Mouse (Mus musculus): ENCODE results near the gene Celf5.

Gene Celf5

GRCm38 (mm10) chr10:81482533-81482889, at the start of gene Celf5:
Celf5 (minus strand) TSS chr10:81482709.
- peak; percentile 47 for DNase-seq (ENCODE audit: low spot score)

- peak; percentile 77 for DNase-seq (ENCODE audit: low spot score)
Observed at GRCm38 (mm10) chr10:81526779-81527178, 44.3 kb upstream of the Celf5 start.

DNA sequence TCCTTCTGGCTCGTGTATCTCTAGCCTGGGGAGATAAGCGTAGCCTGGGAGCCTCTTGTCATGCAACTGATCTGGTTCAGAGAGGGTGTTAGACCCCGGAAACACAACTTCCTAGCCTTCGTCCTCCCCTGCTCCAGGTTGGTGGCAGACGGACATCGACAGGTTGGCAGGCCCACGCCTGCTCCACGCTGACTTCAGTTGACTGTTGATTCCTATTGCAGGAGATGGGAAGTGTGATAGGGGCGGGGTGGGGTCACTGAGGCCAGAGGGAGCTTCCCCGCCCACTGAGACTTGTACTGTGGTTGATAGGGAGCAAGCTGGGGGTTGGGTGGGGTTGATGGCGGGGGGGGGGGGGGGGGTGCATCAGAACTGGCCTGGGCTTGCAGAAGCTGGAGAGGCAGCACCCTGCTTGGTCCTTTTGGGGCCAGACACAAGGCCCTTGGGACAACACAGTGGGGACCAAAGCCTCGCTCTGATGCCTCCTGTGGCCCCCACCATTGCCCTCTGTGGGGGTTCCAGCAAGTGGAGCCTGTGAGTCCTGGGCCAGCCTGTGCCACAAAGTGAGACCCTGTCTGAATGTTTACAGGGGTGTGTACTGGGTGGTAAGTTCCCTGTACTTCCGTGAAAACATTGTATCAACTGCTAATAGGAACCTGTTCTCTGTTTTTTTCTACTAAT, 42.6 kb upstream of the Celf5 start:
- no peak for DNase-seq (ENCODE audit: low spot score)

GRCm38 (mm10) chr10:81524051-81524605, 41.6 kb upstream of the Celf5 start, which contains the start of gene Gna15:
Gna15 (minus strand) TSS chr10:81524225.
- no peak for DNase-seq (ENCODE audit: low spot score)

DNA sequence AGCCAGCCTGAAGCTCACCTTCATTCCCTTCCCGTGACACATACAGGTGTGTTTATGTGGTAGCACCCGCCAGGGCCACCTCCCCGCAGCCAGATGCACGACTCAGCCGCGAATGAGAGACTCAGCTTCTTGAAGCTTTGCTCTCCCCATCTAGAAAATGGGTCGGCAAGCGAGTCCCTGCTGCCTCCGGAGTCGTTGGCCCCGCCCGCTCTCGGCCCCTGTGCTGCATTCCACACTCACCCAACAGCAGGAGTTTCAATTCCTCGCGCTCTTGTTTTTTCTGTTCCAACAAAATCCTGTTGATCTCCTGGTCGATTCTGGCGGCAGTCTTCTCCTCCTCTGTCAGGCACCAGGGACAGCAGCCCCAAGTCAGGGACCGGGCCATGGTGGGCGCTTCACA, 41.1 kb upstream of the Celf5 start:
- no peak for DNase-seq (ENCODE audit: low spot score)

- DNase-seq (ENCODE audit: low spot score) = no peak
Observed at GRCm38 (mm10) chr10:81523142-81523541, 40.6 kb upstream of the Celf5 start.

- no peak for DNase-seq (ENCODE audit: low spot score)
Observed at GRCm38 (mm10) chr10:81519978-81520365, 37.5 kb upstream of the Celf5 start.

DNA sequence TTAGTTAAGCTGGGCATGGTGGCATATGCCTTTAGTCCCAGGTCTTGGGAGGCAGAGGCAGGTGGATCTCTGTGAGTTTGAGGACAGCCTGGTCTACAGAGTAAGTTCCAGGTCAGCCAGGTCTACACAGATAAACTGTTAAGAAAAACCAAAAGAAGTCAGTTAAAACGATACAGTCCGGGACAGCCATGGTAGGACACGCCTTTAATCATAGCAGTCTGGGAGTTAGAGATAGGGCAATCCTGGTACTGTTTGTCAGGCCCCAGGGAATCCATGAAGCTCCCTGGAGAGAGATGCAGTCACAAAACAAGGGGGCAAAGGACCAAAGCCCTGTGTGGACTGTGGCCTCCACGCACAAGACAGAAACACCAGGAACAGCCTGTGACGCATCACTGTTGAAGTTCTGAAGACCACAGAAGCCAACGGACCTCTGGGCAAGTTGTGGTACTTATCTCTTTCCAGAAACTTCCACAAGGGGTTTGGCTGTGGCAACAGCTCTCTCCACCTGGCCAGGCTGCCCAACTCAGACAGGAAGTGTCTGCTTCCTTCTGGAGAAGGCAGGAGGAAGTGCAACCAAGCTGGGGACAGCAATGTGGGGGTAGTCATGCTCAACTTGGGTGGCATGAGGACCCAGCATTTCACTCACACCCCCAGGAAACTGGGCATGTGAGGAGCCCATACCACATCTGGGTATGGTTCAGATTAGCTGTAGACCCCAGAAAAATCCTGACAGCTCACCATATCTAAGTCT, 36.9 kb upstream of the Celf5 start:
- DNase-seq (ENCODE audit: low spot score) = no peak

GRCm38 (mm10) chr10:81518546-81518945, 36.0 kb upstream of the Celf5 start:
- peak; percentile 56 for DNase-seq (ENCODE audit: low spot score)

GRCm38 (mm10) chr10:81517227-81517626, 34.7 kb upstream of the Celf5 start:
- DNase-seq (ENCODE audit: low spot score) = no peak

GRCm38 (mm10) chr10:81513798-81514197, 31.3 kb upstream of the Celf5 start:
- DNase-seq (ENCODE audit: low spot score) = no peak

DNA sequence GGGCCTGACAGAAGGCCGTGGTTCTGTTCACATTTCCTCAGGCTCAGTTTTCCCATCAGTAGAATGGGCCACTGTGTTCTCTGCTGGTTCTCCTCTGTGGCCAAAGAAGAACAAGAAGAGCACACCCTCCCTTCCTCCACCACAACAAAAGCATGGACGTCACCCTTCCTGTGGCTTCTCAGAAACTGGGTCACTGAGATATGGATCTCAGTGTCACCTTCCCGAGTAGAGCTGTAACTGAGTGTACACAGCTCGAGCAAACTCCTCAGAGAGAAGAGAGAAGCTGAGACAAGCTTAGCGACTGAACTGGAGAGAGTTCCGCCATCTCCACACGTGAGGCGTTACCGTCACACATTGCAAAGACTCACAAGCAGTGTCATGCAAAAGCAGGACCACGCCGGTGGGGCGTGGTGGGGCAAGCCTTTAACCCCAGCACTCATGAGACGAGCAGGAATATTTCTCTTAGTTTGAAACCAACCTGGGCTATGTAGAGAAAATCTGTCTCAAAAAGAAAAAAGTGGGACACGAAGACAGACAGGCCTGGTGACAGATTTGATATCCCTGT, 27.8 kb upstream of the Celf5 start:
- no peak for DNase-seq (ENCODE audit: low spot score)

GRCm38 (mm10) chr10:81507691-81508489, 25.4 kb upstream of the Celf5 start:
- DNase-seq (ENCODE audit: low spot score) = no peak

- no peak for DNase-seq (ENCODE audit: low spot score)
Observed at GRCm38 (mm10) chr10:81507095-81507494, 24.6 kb upstream of the Celf5 start.

DNA sequence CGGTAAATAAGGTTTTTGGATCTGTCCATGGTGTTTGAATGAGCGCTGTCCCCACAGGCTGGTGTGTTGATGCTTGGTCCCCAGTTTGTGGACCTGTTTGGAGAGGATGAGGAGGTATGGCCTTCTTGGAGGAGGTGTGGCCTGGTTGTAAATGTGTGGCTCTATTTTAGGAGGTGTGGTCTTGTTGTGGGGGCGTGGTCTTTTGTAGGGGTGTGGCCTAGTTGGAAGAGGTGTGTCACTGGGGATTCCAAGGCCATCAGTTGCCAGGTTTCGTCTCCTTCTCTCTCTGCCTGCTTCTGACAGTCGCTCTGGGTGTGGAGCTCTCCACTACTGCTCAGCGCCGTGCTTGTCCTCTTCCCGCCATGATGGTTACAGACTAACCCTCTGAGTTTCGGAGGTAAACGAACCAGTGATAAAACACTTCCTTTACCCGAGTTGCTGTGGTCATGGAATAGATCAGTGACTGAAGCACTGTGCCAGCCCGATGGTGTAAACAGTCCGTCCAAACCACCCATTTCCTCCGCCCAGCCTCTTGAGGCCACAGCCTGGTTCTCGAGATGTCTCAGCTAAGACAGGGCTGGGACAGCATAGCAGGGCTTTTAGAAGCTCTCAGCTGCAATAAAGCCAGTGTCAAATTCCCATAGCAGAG, 22.6 kb upstream of the Celf5 start:
- no peak for DNase-seq (ENCODE audit: low spot score)

- peak; percentile 93 for DNase-seq (ENCODE audit: low spot score)
Observed at GRCm38 (mm10) chr10:81502658-81503057, 20.1 kb upstream of the Celf5 start.

- DNase-seq (ENCODE audit: low spot score) = no peak
Observed at GRCm38 (mm10) chr10:81501863-81502262, 19.4 kb upstream of the Celf5 start.

GRCm38 (mm10) chr10:81500032-81500431, 17.5 kb upstream of the Celf5 start, which contains the start of gene S1pr4:
S1pr4 (minus strand) TSS chr10:81500132.
- DNase-seq (ENCODE audit: low spot score) = no peak

- DNase-seq (ENCODE audit: low spot score) = no peak
Observed at GRCm38 (mm10) chr10:81499250-81499901, 16.9 kb upstream of the Celf5 start.

DNA sequence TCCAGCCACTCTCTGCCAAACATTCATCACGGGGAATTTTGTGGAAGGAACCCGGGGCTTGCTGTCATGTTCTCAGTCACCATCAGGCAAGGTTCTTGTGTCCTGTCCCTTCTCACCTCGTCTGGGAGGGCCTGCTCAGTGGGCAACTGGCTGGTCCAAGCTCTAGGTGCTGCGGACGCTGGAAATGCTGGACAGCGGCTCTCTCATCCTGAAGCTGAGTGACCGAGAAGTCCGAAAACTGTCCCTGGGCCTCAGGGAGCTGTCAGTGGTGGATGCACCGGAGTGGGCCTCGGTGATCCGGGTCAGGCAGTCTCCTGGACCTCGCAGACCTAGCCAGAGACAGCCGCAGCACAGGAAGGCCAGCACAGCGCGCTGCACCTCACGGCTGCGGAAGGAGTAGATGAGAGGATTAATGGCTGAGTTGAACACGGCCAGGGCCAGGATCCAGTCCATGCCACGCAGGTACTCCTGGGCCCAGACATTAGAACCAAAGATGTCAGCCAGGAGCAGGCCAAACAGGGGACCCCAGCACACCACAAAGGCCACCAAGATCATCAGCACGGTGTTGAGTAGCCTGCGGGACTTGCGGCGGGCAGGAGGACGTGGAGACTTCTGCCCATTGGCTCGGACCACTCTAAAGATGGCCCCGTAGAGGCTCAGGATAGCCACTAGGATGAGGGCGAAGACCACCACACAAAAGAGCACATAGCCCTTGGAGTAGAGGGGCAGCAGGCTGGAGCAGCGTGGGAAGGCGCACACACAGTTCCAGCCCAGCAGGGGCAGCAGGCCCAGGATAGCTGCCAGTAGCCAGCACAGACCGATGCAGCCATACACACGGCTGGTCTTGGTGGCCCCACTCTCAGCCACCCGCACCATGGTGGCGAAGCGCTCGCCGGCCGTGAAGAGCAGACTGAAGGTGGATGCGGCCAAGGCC, 16.1 kb upstream of the Celf5 start:
- no peak for DNase-seq (ENCODE audit: low spot score)
